Mouse (Mus musculus): ENCODE results near the gene Adra2c.

Gene Adra2c

DNA sequence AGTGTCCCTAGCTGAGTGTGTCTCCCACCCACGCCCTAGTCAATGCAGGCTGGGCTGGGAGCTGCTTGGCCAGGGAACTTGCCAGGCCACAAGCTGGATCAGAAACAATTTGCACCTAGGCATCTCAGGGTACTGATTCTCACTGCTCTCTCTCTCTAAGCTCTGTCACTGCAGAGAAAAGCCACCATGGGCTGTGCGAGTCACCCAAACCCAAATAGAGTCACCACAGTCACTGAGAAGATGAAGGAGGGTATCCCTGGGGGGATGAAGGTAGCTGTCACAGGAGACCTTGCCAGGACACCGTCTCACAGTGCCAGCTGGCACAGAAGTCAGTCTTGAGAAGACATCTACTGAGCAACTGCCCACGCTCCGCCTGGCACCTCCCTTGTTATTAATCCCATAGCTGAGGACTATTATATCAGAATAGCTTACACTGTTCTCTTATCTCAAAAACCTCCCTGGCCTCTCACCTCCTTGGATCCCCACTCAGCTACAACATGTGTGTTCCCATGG is 33.7 kb downstream of the Adra2c start:
- DNase-seq (ENCODE audit: low read depth, low spot score): no peak

DNA sequence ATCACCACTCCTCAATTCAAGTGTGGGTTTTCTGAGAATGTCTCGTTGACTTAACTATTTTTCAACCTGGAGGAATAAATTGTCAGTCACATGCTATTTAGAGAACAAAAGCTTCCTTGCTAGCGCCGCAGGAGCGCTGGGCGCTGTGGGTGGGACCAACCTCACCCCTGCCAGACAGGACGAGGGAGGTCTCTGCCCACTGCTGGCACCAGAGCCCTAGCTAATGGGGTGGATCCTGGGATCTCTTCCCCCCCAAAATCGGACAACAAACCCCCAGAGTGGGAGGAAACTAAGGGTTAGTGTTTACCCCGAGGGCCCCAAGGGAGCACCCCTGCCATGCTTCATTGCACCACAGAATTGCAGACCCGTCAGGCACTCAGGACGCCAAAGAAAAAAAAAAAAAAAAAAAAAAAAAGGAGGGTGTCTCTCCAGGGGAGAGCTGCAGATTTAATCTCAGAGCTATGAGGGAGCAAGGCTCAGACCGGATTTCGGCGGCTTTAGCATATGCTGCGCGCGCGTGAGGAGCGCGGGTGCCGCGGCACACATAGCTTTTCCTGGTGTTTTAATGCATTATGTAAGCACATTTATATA is 35.2 kb downstream of the Adra2c start:
- no peak for DNase-seq (ENCODE audit: low read depth, low spot score)

DNA sequence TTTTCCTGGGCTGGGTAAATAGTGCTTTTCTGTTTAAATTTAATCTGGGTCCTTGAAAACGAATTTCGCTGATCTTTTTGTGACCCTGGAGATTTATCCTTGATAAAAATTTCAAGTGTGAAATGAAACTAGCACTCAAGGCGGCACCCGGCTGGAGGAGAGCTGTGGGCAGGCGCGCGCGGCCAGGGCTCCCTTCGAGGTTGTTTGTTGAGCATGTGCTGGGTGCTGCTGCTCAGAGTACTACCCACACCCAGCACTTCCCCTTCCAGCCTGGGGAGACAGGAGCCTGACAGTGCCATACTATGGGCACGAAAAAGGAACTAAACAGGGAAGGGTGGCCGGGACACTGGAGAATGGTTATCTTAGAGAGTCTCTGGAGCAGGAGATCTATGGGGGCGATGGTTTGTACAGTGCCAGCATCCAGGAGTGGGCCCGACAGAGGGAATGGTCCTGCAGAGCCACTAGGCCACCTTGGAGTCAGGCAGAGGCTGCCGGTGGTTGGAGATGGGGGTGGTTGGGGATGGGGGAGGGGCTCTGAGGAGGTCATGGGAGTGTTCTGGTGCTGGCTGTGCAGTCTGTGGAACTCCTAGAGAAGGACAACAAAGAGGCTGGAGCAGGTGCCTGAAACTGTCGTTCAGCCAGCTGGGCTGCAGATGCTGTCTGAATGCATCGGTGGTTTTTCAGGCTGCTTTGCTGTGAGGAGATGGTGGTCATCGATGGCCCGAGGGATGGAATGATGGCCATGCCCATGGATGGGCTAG is 35.9 kb downstream of the Adra2c start:
- no peak for DNase-seq (ENCODE audit: low read depth, low spot score)

DNA sequence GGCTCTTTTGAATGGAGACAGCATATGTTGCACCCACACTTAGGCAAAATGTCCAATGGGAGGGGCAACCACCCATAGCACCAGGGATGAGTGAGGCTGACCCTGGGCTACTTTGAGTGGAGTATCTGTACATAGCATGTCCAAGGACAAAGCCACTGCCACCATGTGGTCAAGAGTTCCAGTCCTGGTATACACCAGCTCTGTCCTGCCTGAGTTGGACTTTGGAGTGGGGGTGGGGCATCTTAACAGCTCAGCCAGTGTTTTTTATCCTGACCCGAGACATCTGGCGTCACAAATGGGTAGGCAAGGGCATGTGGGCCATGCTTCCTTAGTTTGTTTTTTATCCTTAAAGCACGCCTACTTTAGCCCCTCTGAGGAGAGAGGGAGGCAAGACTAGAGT is 36.5 kb downstream of the Adra2c start:
- DNase-seq (ENCODE audit: low read depth, low spot score): no peak

DNA sequence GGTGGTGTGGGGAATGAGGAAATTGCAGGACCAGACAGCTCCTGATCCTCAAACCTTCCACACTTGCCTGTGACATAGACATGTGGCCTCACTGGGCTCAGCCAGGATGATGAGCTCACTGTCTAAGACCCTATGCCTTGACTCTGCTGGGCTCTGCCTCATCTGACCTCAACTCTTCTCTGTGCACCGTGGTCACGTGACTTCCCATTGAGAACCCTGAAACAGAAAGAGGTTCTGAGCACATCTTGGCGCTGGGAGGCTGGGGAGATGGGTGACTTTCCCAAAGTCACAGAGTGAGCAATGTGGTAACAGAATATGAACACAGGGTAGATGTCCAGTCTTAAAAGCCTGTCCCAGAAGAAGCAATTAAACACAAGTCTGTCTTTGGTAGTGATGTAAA is 37.1 kb downstream of the Adra2c start:
- DNase-seq (ENCODE audit: low read depth, low spot score): no peak

DNA sequence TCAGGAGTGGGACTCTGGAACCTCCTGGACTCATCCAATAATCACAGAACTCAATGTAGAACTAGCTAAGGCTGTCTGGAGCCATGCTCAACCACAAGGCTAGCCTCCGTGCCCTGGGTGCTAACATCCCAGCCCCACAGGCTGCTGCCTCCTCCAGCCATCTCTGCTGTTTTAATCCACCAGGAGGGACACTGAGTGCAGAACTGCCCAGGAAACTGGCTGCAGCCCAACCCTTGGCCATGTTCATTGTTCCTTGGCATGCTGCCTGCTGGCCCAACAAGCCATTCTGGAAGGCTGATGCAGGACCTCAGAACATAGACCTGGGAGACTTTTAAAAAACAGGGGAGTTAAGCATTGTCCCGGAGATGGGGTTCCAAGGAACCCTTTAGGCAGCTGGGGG is 42.5 kb downstream of the Adra2c start:
- peak; percentile 34 for DNase-seq (ENCODE audit: low read depth, low spot score)

DNA sequence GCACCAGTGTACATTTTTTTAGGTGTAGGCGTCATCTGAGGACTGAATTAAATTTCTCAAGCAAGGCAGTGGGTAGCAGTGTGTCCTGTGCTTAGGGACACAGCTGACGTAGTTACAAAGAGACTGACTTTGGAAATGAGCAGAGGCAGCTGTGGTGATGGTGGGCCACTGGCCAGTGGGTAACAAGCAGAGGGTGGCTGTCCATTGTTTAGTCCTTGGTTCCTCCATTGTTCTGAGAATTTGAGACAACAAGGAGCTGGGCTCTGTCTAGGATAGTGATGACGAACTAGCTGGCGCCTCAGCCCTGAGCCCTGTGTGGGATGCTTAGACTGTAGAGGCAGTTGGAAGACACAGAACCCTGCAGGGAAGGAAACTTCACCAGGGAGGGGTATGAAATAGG is 52.7 kb downstream of the Adra2c start:
- DNase-seq (ENCODE audit: low read depth, low spot score): no peak

All from 3T3-L1 (cell line).